Mouse (Mus musculus): ENCODE data around the gene BC029722. TPM values are rescaled to one million over a fixed set of nuclear protein-coding genes. Genes with fewer than 3 reads are reported as not detected.

Gene BC029722
- 41.8 TPM for polyA plus RNA-seq (2014; fragmentation: Illumina TruSeq; extraction: RNeasy Lipid Tissue Mini Kit (QIAGEN cat#74804); ENCODE audit: low read depth, low replicate concordance)

GRCm38 (mm10) chr2:155819392-155819448 is at the start of gene BC029722:
Gene BC029722, minus strand, starts transcription at chr2:155819426.

GRCm38 (mm10) chr2:155834732-155835131 is 15.5 kb upstream of the BC029722 start, which contains the start of gene Fam83c:
Gene Fam83c, minus strand, starts transcription at chr2:155834854.

GRCm38 (mm10) chr2:155826630-155827424 is 7.6 kb upstream of the BC029722 start, which contains the start of gene Eif6:
Gene Eif6, minus strand, starts transcription at chr2:155826925.

GRCm38 (mm10) chr2:155774927-155775684 is 44.1 kb downstream of the BC029722 start, which contains the start of gene Mmp24:
Gene Mmp24, plus strand, starts transcription at chr2:155775342.

Other genes starting within 250 kb of the BC029722 start
- 15.9 TPM for gene Gss, start 226.6 kb downstream of the BC029722 start, polyA plus RNA-seq (2014; fragmentation: Illumina TruSeq; extraction: RNeasy Lipid Tissue Mini Kit (QIAGEN cat#74804); ENCODE audit: low read depth, low replicate concordance)
- gene Myh7b, start 208.2 kb downstream of the BC029722 start, polyA plus RNA-seq (2014; fragmentation: Illumina TruSeq; extraction: RNeasy Lipid Tissue Mini Kit (QIAGEN cat#74804); ENCODE audit: low read depth, low replicate concordance): 81.8 TPM
- gene Trpc4ap, start 127.0 kb downstream of the BC029722 start, polyA plus RNA-seq (2014; fragmentation: Illumina TruSeq; extraction: RNeasy Lipid Tissue Mini Kit (QIAGEN cat#74804); ENCODE audit: low read depth, low replicate concordance): 92.4 TPM
- gene Edem2, start 90.0 kb downstream of the BC029722 start, polyA plus RNA-seq (2014; fragmentation: Illumina TruSeq; extraction: RNeasy Lipid Tissue Mini Kit (QIAGEN cat#74804); ENCODE audit: low read depth, low replicate concordance): 13.9 TPM
- not detected for gene Gm17581, start 83.6 kb downstream of the BC029722 start, polyA plus RNA-seq (2014; fragmentation: Illumina TruSeq; extraction: RNeasy Lipid Tissue Mini Kit (QIAGEN cat#74804); ENCODE audit: low read depth, low replicate concordance)
- 1.9 TPM for gene Procr, start 68.3 kb downstream of the BC029722 start, polyA plus RNA-seq (2014; fragmentation: Illumina TruSeq; extraction: RNeasy Lipid Tissue Mini Kit (QIAGEN cat#74804); ENCODE audit: low read depth, low replicate concordance)
- not detected for gene Mmp24, start 44.1 kb downstream of the BC029722 start, polyA plus RNA-seq (2014; fragmentation: Illumina TruSeq; extraction: RNeasy Lipid Tissue Mini Kit (QIAGEN cat#74804); ENCODE audit: low read depth, low replicate concordance)
- 35.1 TPM for gene Eif6, start 7.5 kb upstream of the BC029722 start, polyA plus RNA-seq (2014; fragmentation: Illumina TruSeq; extraction: RNeasy Lipid Tissue Mini Kit (QIAGEN cat#74804); ENCODE audit: low read depth, low replicate concordance)
- gene Fam83c, start 15.4 kb upstream of the BC029722 start, polyA plus RNA-seq (2014; fragmentation: Illumina TruSeq; extraction: RNeasy Lipid Tissue Mini Kit (QIAGEN cat#74804); ENCODE audit: low read depth, low replicate concordance): not detected
- 239 TPM for gene Uqcc1, start 110.9 kb upstream of the BC029722 start, polyA plus RNA-seq (2014; fragmentation: Illumina TruSeq; extraction: RNeasy Lipid Tissue Mini Kit (QIAGEN cat#74804); ENCODE audit: low read depth, low replicate concordance)
- not detected for gene Gm15557, start 121.3 kb upstream of the BC029722 start, polyA plus RNA-seq (2014; fragmentation: Illumina TruSeq; extraction: RNeasy Lipid Tissue Mini Kit (QIAGEN cat#74804); ENCODE audit: low read depth, low replicate concordance)
- gene Gdf5, start 125.9 kb upstream of the BC029722 start, polyA plus RNA-seq (2014; fragmentation: Illumina TruSeq; extraction: RNeasy Lipid Tissue Mini Kit (QIAGEN cat#74804); ENCODE audit: low read depth, low replicate concordance): not detected
- gene Cep250, start 137.0 kb upstream of the BC029722 start, polyA plus RNA-seq (2014; fragmentation: Illumina TruSeq; extraction: RNeasy Lipid Tissue Mini Kit (QIAGEN cat#74804); ENCODE audit: low read depth, low replicate concordance): 6.9 TPM
- 0.45 TPM for gene 6430550D23Rik, start 188.6 kb upstream of the BC029722 start, polyA plus RNA-seq (2014; fragmentation: Illumina TruSeq; extraction: RNeasy Lipid Tissue Mini Kit (QIAGEN cat#74804); ENCODE audit: low read depth, low replicate concordance)
- gene Ergic3, start 188.6 kb upstream of the BC029722 start, polyA plus RNA-seq (2014; fragmentation: Illumina TruSeq; extraction: RNeasy Lipid Tissue Mini Kit (QIAGEN cat#74804); ENCODE audit: low read depth, low replicate concordance): 67.2 TPM
- gene Fer1l4, start 233.5 kb upstream of the BC029722 start, polyA plus RNA-seq (2014; fragmentation: Illumina TruSeq; extraction: RNeasy Lipid Tissue Mini Kit (QIAGEN cat#74804); ENCODE audit: low read depth, low replicate concordance): not detected
- gene Spag4, start 245.7 kb upstream of the BC029722 start, polyA plus RNA-seq (2014; fragmentation: Illumina TruSeq; extraction: RNeasy Lipid Tissue Mini Kit (QIAGEN cat#74804); ENCODE audit: low read depth, low replicate concordance): 0.81 TPM

Data from heart, adult 10 weeks (tissue).